Mouse (Mus musculus): ENCODE measurements around the gene Ripor2. TPM values are rescaled to one million over a fixed set of nuclear protein-coding genes. Genes with fewer than 3 reads are reported as not detected.

The Ripor2 gene
- polyA plus RNA-seq, 1 experiment: 1.5 TPM

DNA sequence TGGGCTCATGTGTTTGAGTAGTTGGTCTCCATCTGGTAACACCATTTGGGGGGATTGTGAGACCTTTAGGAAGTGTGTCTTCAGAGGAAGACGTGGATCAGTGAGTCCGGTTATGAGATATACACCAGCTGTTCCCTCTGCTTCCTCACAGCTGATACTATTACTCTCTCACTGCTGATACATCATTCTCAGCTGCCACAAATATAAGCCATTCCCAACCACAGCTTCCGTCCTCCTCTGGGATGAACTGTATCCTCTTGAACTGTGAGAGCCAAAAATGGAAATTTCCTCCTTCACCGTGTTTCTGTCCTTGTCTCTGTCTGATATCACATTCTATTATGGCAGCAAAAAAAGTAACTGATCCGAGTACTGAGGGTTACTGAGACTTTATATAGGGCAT is 28.9 kb downstream of the Ripor2 start:
- Histone ChIP-seq H3K36me3 (ENCODE audit: control insufficient read depth, insufficient read depth, low read length, poor library complexity, severe bottlenecking) (no peaks in the 10 kb centered on the region), H3K9ac (ENCODE audit: low read depth, poor library complexity, severe bottlenecking) (no peak overlapping the region), H3K27ac (ENCODE audit: insufficient read depth, low read length) (no peak overlapping the region), H3K27me3 (ENCODE audit: control insufficient read depth, insufficient read depth, low read length, poor library complexity, severe bottlenecking) (no peaks in the 10 kb centered on the region), H3K9me3 (replicated peaks; ENCODE audit: control insufficient read depth, insufficient read depth, low read length, poor library complexity, severe bottlenecking) (no peaks in the 10 kb centered on the region), H3K4me1 (ENCODE audit: control insufficient read depth, insufficient read depth, low read length) (no peaks in the 10 kb centered on the region), H3K4me3 (ENCODE audit: low read depth, low read length) (no peak overlapping the region)
- no peak for TF ChIP-seq POLR2A (IDR thresholded peaks at IDR 0.05; ENCODE audit: insufficient read depth, low read length)
- no peak for TF ChIP-seq CTCF (IDR thresholded peaks at IDR 0.05; ENCODE audit: low read depth, low read length)
- TF ChIP-seq EP300 (IDR thresholded peaks at IDR 0.05; ENCODE audit: insufficient read depth, low read depth, low read length): no peak

DNA sequence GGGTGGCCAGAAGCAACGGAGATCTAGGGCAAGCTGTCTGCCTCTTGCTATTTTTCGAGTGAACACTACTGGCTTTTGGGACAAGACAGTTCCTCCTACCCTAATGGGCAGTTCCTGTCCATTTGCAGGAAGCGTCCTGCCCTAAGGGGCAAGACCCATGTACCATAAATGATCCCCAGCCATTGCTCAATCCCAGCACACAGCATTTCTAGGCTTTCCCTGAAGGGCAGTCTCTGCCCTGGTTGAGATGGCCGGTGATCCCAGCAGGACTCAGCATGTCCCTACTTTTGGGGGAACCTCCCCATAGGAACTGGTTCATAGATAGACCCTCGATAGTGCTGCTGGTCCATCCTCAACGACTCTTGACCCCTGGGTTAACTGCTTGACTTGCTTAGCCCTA is 31.0 kb downstream of the Ripor2 start:
- Histone ChIP-seq H3K9me3 (replicated peaks; ENCODE audit: control insufficient read depth, insufficient read depth, low read length, poor library complexity, severe bottlenecking) (no peaks in the 10 kb centered on the region), H3K9ac (ENCODE audit: low read depth, poor library complexity, severe bottlenecking) (no peak overlapping the region), H3K27me3 (ENCODE audit: control insufficient read depth, insufficient read depth, low read length, poor library complexity, severe bottlenecking) (no peaks in the 10 kb centered on the region), H3K4me3 (ENCODE audit: low read depth, low read length) (no peak overlapping the region), H3K27ac (ENCODE audit: insufficient read depth, low read length) (no peak overlapping the region), H3K36me3 (ENCODE audit: control insufficient read depth, insufficient read depth, low read length, poor library complexity, severe bottlenecking) (no peaks in the 10 kb centered on the region), H3K4me1 (ENCODE audit: control insufficient read depth, insufficient read depth, low read length) (no peaks in the 10 kb centered on the region)
- TF ChIP-seq POLR2A (IDR thresholded peaks at IDR 0.05; ENCODE audit: insufficient read depth, low read length): no peak

DNA sequence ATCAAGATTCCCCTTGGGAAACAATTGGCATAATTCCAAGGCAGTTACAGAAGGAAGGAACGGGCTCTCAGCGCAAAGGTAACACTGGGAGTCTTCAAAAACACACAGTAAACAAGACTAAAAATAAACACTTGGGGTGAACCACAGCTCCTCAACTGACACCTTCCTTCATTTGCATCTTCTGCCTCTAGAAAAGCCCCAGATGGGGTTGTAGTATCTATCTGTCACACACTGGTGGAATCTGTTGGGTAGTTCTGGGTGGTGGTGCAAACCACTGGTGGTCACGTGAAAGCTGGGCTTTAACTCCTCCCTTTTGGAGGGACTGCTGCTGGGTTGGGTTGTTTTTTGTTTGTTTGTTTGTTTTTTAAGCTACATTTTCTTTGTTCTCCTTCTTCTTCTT is 31.4 kb downstream of the Ripor2 start:
- Histone ChIP-seq H3K27ac (ENCODE audit: insufficient read depth, low read length) (no peak overlapping the region), H3K4me3 (ENCODE audit: low read depth, low read length) (no peak overlapping the region), H3K4me1 (ENCODE audit: control insufficient read depth, insufficient read depth, low read length) (no peaks in the 10 kb centered on the region), H3K27me3 (ENCODE audit: control insufficient read depth, insufficient read depth, low read length, poor library complexity, severe bottlenecking) (no peaks in the 10 kb centered on the region), H3K9ac (ENCODE audit: low read depth, poor library complexity, severe bottlenecking) (no peak overlapping the region), H3K36me3 (ENCODE audit: control insufficient read depth, insufficient read depth, low read length, poor library complexity, severe bottlenecking) (no peaks in the 10 kb centered on the region), H3K9me3 (replicated peaks; ENCODE audit: control insufficient read depth, insufficient read depth, low read length, poor library complexity, severe bottlenecking) (no peaks in the 10 kb centered on the region)
- TF ChIP-seq CTCF (IDR thresholded peaks at IDR 0.05; ENCODE audit: low read depth, low read length) (no peak), POLR2A (IDR thresholded peaks at IDR 0.05; ENCODE audit: insufficient read depth, low read length) (no peak), EP300 (IDR thresholded peaks at IDR 0.05; ENCODE audit: insufficient read depth, low read depth, low read length) (no peak)

DNA sequence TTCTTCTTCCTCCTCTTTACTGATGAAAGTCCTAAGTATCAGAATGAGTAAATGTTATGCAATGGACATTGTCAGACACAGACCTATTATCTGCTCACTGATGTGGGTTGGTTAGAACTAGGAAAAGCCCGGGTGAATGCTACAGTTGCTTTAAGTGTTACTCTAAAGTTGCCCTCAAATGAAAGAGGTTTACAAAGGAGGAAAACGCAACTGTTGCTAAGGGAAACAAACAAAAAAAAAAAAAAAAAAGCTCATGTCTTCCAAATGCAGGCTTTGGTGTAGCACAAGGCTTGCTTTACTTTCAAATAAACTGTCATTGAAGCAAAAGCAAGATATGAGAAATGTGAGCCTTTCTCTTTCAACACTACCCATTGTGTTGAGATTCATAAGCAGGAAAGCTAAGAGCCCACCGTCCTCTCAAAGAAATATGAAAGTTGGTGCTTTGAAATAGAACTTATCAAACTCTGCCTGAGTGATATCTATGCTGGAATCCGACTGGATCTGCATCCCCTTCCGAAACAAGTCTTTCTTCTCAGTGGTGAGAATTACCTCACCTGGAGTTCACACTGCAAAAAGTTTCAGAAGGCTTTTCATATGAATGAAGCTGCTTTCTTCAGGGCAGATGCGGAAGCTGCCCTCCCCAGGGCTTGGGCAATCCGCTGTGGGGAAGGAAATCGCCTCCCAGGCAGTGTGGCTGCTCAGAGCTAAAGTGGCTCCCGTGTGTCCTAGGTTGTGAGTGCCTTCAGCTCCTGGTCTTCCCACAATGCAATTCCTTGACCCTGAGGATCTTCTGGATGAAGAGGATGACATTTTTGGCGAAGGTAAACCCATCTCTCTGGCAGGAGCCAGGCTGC is 32.2 kb downstream of the Ripor2 start:
- no peaks in the 10 kb centered on the region for H3K36me3 ChIP-seq (ENCODE audit: control insufficient read depth, insufficient read depth, low read length, poor library complexity, severe bottlenecking)
- no peaks in the 10 kb centered on the region for H3K27me3 ChIP-seq (ENCODE audit: control insufficient read depth, insufficient read depth, low read length, poor library complexity, severe bottlenecking)
- no peak overlapping the region for H3K4me3 ChIP-seq (ENCODE audit: low read depth, low read length)
- TF ChIP-seq POLR2A (IDR thresholded peaks at IDR 0.05; ENCODE audit: insufficient read depth, low read length) (no peak), EP300 (IDR thresholded peaks at IDR 0.05; ENCODE audit: insufficient read depth, low read depth, low read length) (no peak)
- no peaks in the 10 kb centered on the region for H3K4me1 ChIP-seq (ENCODE audit: control insufficient read depth, insufficient read depth, low read length)
- H3K9me3 ChIP-seq (replicated peaks; ENCODE audit: control insufficient read depth, insufficient read depth, low read length, poor library complexity, severe bottlenecking): no peaks in the 10 kb centered on the region
- H3K27ac ChIP-seq (ENCODE audit: insufficient read depth, low read length): no peak overlapping the region
- H3K9ac ChIP-seq (ENCODE audit: low read depth, poor library complexity, severe bottlenecking): no peak overlapping the region

DNA sequence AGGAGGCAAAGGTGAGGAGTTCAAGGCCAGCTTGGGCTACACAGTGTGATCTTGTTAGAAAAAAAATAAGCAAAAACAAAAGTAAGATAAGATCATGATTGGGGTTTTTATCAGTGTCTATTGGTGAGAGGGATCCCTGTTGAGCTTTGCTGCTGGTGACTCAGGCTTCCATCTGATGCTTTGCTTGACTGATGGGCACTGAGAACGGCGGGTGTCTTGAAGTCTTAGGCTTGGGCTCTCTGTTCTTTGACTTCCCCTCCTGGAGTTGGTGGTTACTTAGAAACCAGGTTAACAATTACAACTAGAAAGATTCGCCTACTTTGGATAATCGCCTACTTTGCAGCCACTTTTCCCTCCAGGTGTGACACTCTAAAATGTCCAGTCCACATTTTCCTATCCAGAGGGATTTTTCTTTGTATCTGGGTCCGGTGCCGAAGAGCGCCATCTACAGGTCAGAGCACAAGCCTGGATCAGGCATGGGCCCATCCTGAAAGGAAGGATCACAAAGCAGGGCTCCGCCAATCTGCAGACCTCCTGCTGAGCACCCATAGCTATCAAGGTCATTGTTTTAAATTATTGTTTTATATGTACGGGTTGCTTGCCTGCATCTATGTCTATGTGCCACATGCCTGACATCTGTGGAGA is 34.1 kb downstream of the Ripor2 start:
- Histone ChIP-seq H3K4me1 (ENCODE audit: control insufficient read depth, insufficient read depth, low read length) (no peaks in the 10 kb centered on the region), H3K9ac (ENCODE audit: low read depth, poor library complexity, severe bottlenecking) (no peak overlapping the region), H3K4me3 (ENCODE audit: low read depth, low read length) (no peak overlapping the region), H3K9me3 (replicated peaks; ENCODE audit: control insufficient read depth, insufficient read depth, low read length, poor library complexity, severe bottlenecking) (no peaks in the 10 kb centered on the region), H3K27me3 (ENCODE audit: control insufficient read depth, insufficient read depth, low read length, poor library complexity, severe bottlenecking) (no peaks in the 10 kb centered on the region), H3K36me3 (ENCODE audit: control insufficient read depth, insufficient read depth, low read length, poor library complexity, severe bottlenecking) (no peaks in the 10 kb centered on the region), H3K27ac (ENCODE audit: insufficient read depth, low read length) (no peak overlapping the region)
- TF ChIP-seq POLR2A (IDR thresholded peaks at IDR 0.05; ENCODE audit: insufficient read depth, low read length) (no peak), CTCF (IDR thresholded peaks at IDR 0.05; ENCODE audit: low read depth, low read length) (peak; percentile 75)

DNA sequence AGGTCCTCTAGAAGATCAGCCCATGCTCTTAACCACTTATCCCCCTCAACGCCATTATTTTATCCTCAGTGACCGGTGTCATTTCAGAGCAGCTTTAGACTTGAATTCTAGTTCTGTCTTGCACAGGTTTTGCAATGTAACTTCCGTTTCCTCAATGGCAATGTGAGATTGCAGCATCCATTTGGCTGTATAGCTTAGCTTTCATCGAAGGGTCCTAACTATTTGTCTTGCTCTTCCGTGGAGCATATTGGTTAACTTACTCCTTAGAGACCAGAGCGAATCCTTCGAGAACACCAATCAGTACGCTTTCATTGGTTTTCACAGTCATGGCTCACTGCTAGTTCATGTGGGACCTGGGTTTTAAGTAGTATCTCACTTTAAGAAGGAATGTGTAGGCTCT is 34.7 kb downstream of the Ripor2 start:
- Histone ChIP-seq H3K4me3 (ENCODE audit: low read depth, low read length) (no peak overlapping the region), H3K9ac (ENCODE audit: low read depth, poor library complexity, severe bottlenecking) (no peak overlapping the region), H3K27ac (ENCODE audit: insufficient read depth, low read length) (no peak overlapping the region), H3K4me1 (ENCODE audit: control insufficient read depth, insufficient read depth, low read length) (no peaks in the 10 kb centered on the region), H3K36me3 (ENCODE audit: control insufficient read depth, insufficient read depth, low read length, poor library complexity, severe bottlenecking) (no peaks in the 10 kb centered on the region), H3K27me3 (ENCODE audit: control insufficient read depth, insufficient read depth, low read length, poor library complexity, severe bottlenecking) (no peaks in the 10 kb centered on the region), H3K9me3 (replicated peaks; ENCODE audit: control insufficient read depth, insufficient read depth, low read length, poor library complexity, severe bottlenecking) (no peaks in the 10 kb centered on the region)
- TF ChIP-seq POLR2A (IDR thresholded peaks at IDR 0.05; ENCODE audit: insufficient read depth, low read length): no peak
- TF ChIP-seq CTCF (IDR thresholded peaks at IDR 0.05; ENCODE audit: low read depth, low read length): no peak
- TF ChIP-seq EP300 (IDR thresholded peaks at IDR 0.05; ENCODE audit: insufficient read depth, low read depth, low read length): no peak

Measured in ES-Bruce4 (cell line).